Mouse (Mus musculus): ENCODE results near the gene Grid2. TPM values are rescaled to one million over a fixed set of nuclear protein-coding genes. Genes with fewer than 3 reads are reported as not detected.

Gene Grid2
- polyA plus RNA-seq, 1 experiment from 2014 or later, result 0.38 TPM

- Histone ChIP-seq H3K4me1 (replicated peaks; ENCODE audit: control insufficient read depth, insufficient read depth) (no peaks in the 10 kb centered on the region), H3K4me3 (ENCODE audit: low read depth, low read length) (no peak overlapping the region), H3K9ac (ENCODE audit: low read length) (no peak overlapping the region), H3K4me2 (replicated peaks; ENCODE audit: low read depth) (no peak overlapping the region), H3K9me3 (ENCODE audit: control insufficient read depth, low read length) (no peaks in the 10 kb centered on the region), H3K27me3 (ENCODE audit: control insufficient read depth, insufficient read depth, low read length) (no peaks in the 10 kb centered on the region), H3K36me3 (ENCODE audit: control insufficient read depth, insufficient read depth, low read length) (no peaks in the 10 kb centered on the region), H3K27ac (replicated peaks) (no peak overlapping the region)
- TF ChIP-seq EP300 (optimal IDR thresholded peaks at IDR 0.05) (no peak), CTCF (IDR thresholded peaks at IDR 0.05; ENCODE audit: low read depth) (no peak)
- WGBS, result 67% methylated on average over 3 of the region's 3 CpGs
- DNase-seq (ENCODE audit: low spot score) (no peak), ATAC-seq (ENCODE audit: low FRiP score, low TSS enrichment) (no peak)
These were observed 1415.3 kb downstream of the Grid2 start for GRCm38 (mm10) chr6:64671010-64671409.

GRCm38 (mm10) chr6:64678815-64679214, 1423.1 kb downstream of the Grid2 start:
- Histone ChIP-seq H3K4me2 (replicated peaks; ENCODE audit: low read depth) (no peak overlapping the region), H3K27ac (replicated peaks) (no peak overlapping the region), H3K9ac (ENCODE audit: low read length) (no peak overlapping the region), H3K27me3 (ENCODE audit: control insufficient read depth, insufficient read depth, low read length) (no peaks in the 10 kb centered on the region), H3K9me3 (ENCODE audit: control insufficient read depth, low read length) (no peaks in the 10 kb centered on the region), H3K4me1 (replicated peaks; ENCODE audit: control insufficient read depth, insufficient read depth) (no peaks in the 10 kb centered on the region), H3K36me3 (ENCODE audit: control insufficient read depth, insufficient read depth, low read length) (no peaks in the 10 kb centered on the region), H3K4me3 (ENCODE audit: low read depth, low read length) (no peak overlapping the region)
- WGBS, result 38% methylated on average over 1 of the region's 1 CpGs
- TF ChIP-seq EP300 (optimal IDR thresholded peaks at IDR 0.05) (no peak), CTCF (IDR thresholded peaks at IDR 0.05; ENCODE audit: low read depth) (no peak)
- DNase-seq (ENCODE audit: low spot score) (no peak), ATAC-seq (ENCODE audit: low FRiP score, low TSS enrichment) (no peak)

GRCm38 (mm10) chr6:64683974-64684373, 1428.3 kb downstream of the Grid2 start:
- 34% methylated on average over 9 of the region's 9 CpGs for WGBS
- DNase-seq (ENCODE audit: low spot score), result peak; percentile 24

GRCm38 (mm10) chr6:64684973-64685372, 1429.3 kb downstream of the Grid2 start:
- Histone ChIP-seq H3K27me3 (ENCODE audit: control insufficient read depth, insufficient read depth, low read length) (no peaks in the 10 kb centered on the region; the same call in 1 of the 2 replicates), H3K4me1 (replicated peaks; ENCODE audit: control insufficient read depth, insufficient read depth) (no peaks in the 10 kb centered on the region), H3K27ac (replicated peaks) (no peak overlapping the region), H3K9me3 (ENCODE audit: control insufficient read depth, low read length) (no peaks in the 10 kb centered on the region), H3K9ac (ENCODE audit: low read length) (no peak overlapping the region), H3K4me2 (replicated peaks; ENCODE audit: low read depth) (no peak overlapping the region), H3K4me3 (ENCODE audit: low read depth, low read length) (no peak overlapping the region), H3K36me3 (ENCODE audit: control insufficient read depth, insufficient read depth, low read length) (no peaks in the 10 kb centered on the region)
- DNase-seq (ENCODE audit: low spot score), result peak; percentile 21
- ATAC-seq (ENCODE audit: low FRiP score, low TSS enrichment), result no peak
- 2% methylated on average over 5 of the region's 5 CpGs for WGBS
- no peak for TF ChIP-seq EP300 (optimal IDR thresholded peaks at IDR 0.05)
- peak; percentile 82 for TF ChIP-seq CTCF (IDR thresholded peaks at IDR 0.05; ENCODE audit: low read depth)

More at GRCm38 (mm10) chr6:64683974-64684373, 1428.3 kb downstream of the Grid2 start:
- H3K27ac ChIP-seq (replicated peaks), result no peak overlapping the region
- ATAC-seq (ENCODE audit: low FRiP score, low TSS enrichment), result no peak
- no peak for TF ChIP-seq EP300 (optimal IDR thresholded peaks at IDR 0.05)
- TF ChIP-seq CTCF (IDR thresholded peaks at IDR 0.05; ENCODE audit: low read depth), result peak; percentile 72
- H3K36me3 ChIP-seq (ENCODE audit: control insufficient read depth, insufficient read depth, low read length), result no peaks in the 10 kb centered on the region
- no peaks in the 10 kb centered on the region for H3K9me3 ChIP-seq (ENCODE audit: control insufficient read depth, low read length)
- no peak overlapping the region for H3K9ac ChIP-seq (ENCODE audit: low read length)
- no peak overlapping the region for H3K4me3 ChIP-seq (ENCODE audit: low read depth, low read length)
- H3K4me2 ChIP-seq (replicated peaks; ENCODE audit: low read depth), result no peak overlapping the region
- no peaks in the 10 kb centered on the region; the same call in 1 of the 2 replicates for H3K27me3 ChIP-seq (ENCODE audit: control insufficient read depth, insufficient read depth, low read length)
- H3K4me1 ChIP-seq (replicated peaks; ENCODE audit: control insufficient read depth, insufficient read depth), result no peaks in the 10 kb centered on the region

GRCm38 (mm10) chr6:64688181-64688944, 1432.7 kb downstream of the Grid2 start:
- DNase-seq (ENCODE audit: low spot score) (no peak), ATAC-seq (ENCODE audit: low FRiP score, low TSS enrichment) (no peak)
- H3K4me1 ChIP-seq (replicated peaks; ENCODE audit: control insufficient read depth, insufficient read depth), result no peaks in the 10 kb centered on the region
- no peaks in the 10 kb centered on the region for H3K9me3 ChIP-seq (ENCODE audit: control insufficient read depth, low read length)
- no peak overlapping the region for H3K4me2 ChIP-seq (replicated peaks; ENCODE audit: low read depth)
- H3K9ac ChIP-seq (ENCODE audit: low read length), result no peak overlapping the region
- no peaks in the 10 kb centered on the region; the same call in 1 of the 2 replicates for H3K27me3 ChIP-seq (ENCODE audit: control insufficient read depth, insufficient read depth, low read length)
- no peak overlapping the region for H3K4me3 ChIP-seq (ENCODE audit: low read depth, low read length)
- WGBS, result 8% methylated on average over 19 of the region's 19 CpGs
- no peak overlapping the region for H3K27ac ChIP-seq (replicated peaks)
- TF ChIP-seq EP300 (optimal IDR thresholded peaks at IDR 0.05) (no peak), CTCF (IDR thresholded peaks at IDR 0.05; ENCODE audit: low read depth) (no peak)
- H3K36me3 ChIP-seq (ENCODE audit: control insufficient read depth, insufficient read depth, low read length), result no peaks in the 10 kb centered on the region

- 49% methylated on average over 7 of the region's 7 CpGs for WGBS
- Histone ChIP-seq H3K9me3 (ENCODE audit: control insufficient read depth, low read length) (no peaks in the 10 kb centered on the region), H3K27ac (replicated peaks) (no peak overlapping the region), H3K27me3 (ENCODE audit: control insufficient read depth, insufficient read depth, low read length) (no peaks in the 10 kb centered on the region), H3K9ac (ENCODE audit: low read length) (no peak overlapping the region), H3K4me2 (replicated peaks; ENCODE audit: low read depth) (no peak overlapping the region), H3K4me3 (ENCODE audit: low read depth, low read length) (no peak overlapping the region), H3K4me1 (replicated peaks; ENCODE audit: control insufficient read depth, insufficient read depth) (no peaks in the 10 kb centered on the region), H3K36me3 (ENCODE audit: control insufficient read depth, insufficient read depth, low read length) (no peaks in the 10 kb centered on the region)
- ATAC-seq (ENCODE audit: low FRiP score, low TSS enrichment) (no peak), DNase-seq (ENCODE audit: low spot score) (no peak)
- TF ChIP-seq CTCF (IDR thresholded peaks at IDR 0.05; ENCODE audit: low read depth), result no peak
These were observed 1439.0 kb downstream of the Grid2 start for GRCm38 (mm10) chr6:64694688-64695087.

All from stomach, postnatal 0 days (tissue).